Mouse (Mus musculus) neural tube, embryonic 11.5 days (tissue): ENCODE data around the gene Rpl29. TPM values are rescaled to one million over a fixed set of nuclear protein-coding genes. Genes with fewer than 3 reads are reported as not detected.

Source experiments
- ATAC-seq: fragments of 200-750 bp; cut with Nextera tagmentation; 2 replicates; pipeline ENCODE4 v1.8.0; 2017; ENCODE audit warnings: moderate number of reproducible peaks, mild to moderate bottlenecking, moderate TSS enrichment, moderate library complexity; ENCODE audit not compliant: insufficient read depth, low FRiP score, low TSS enrichment
- DNase-seq: peaks from one replicate; pipeline ENCODE4 v3.0.0-alpha.2; 2015; ENCODE audit warnings: low spot score
- H3K27ac ChIP-seq: fragments of 300-500 bp; sonication (generic); 2 replicates; pipeline ENCODE4 v1.5.1; 2014; ENCODE audit warnings: low read depth, mild to moderate bottlenecking, low read length
- H3K27me3 ChIP-seq: fragments of 300-500 bp; sonication (generic); 2 replicates; pipeline ENCODE4 v1.6.1; 2014; ENCODE audit warnings: mild to moderate bottlenecking, low read length, mixed read lengths; ENCODE audit not compliant: control insufficient read depth, insufficient read depth
- H3K36me3 ChIP-seq: fragments of 300-500 bp; sonication (generic); 2 replicates; pipeline ENCODE4 v1.6.1; 2014; ENCODE audit warnings: mild to moderate bottlenecking, low read length, moderate library complexity, mixed read lengths; ENCODE audit not compliant: control insufficient read depth, insufficient read depth
- H3K4me1 ChIP-seq: fragments of 300-500 bp; sonication (generic); 2 replicates; pipeline ENCODE4 v1.6.1; 2014; ENCODE audit warnings: low read length, mixed read lengths; ENCODE audit not compliant: control insufficient read depth, insufficient read depth
- H3K4me2 ChIP-seq: fragments of 300-500 bp; sonication (generic); 2 replicates; pipeline ENCODE4 v1.6.1; 2014; ENCODE audit warnings: low read depth, mild to moderate bottlenecking, moderate library complexity
- H3K4me3 ChIP-seq: fragments of 300-500 bp; sonication (generic); 2 replicates; pipeline ENCODE4 v1.5.1; 2014; ENCODE audit warnings: low read depth, low read length
- H3K9ac ChIP-seq: fragments of 300-500 bp; sonication (generic); 2 replicates; pipeline ENCODE4 v1.6.1; 2014; ENCODE audit warnings: mild to moderate bottlenecking, low read length
- H3K9me3 ChIP-seq: fragments of 300-500 bp; sonication (generic); 2 replicates; pipeline ENCODE4 v1.6.1; 2016; ENCODE audit warnings: low read length; ENCODE audit not compliant: control insufficient read depth
- WGBS: fragments of 180-500 bp; shearing (Covaris S2); extraction: QIAGEN DNeasy Blood & Tissue Kit; methylation state at CpG from one replicate; pipeline ENCODE4 v1.1.7; 2014; 5-methylcytosine and 5-hydroxymethylcytosine counted together
- polyA plus RNA-seq: library from polyadenylated mRNA; unstranded; fragments of >200 nt; fragmentation: Nextera tagmentation; extraction: Ambion mirVana; gene quantifications from 2 replicates; pipeline ENCODE4 v1.2.1, GENCODE M21; 2014

The Rpl29 gene
- polyA plus RNA-seq, 1 experiment from 2014 or later: 844 TPM

- H3K4me2 ChIP-seq: peak overlapping the region; percentile 47
- WGBS: 18% methylated on average over 11 of the region's 11 CpGs
- no peaks in the 10 kb centered on the region for H3K27me3 ChIP-seq
- H3K36me3 ChIP-seq: peaks cover 11% of the 10 kb centered on the region
- H3K9me3 ChIP-seq: no peaks in the 10 kb centered on the region
- H3K4me3 ChIP-seq: peak overlapping the region; percentile 79
- peak overlapping the region; percentile 78 for H3K27ac ChIP-seq
- H3K4me1 ChIP-seq: peaks cover 7% of the 10 kb centered on the region
- DNase-seq: no peak
- peak overlapping the region; percentile 54 for H3K9ac ChIP-seq
- peak; percentile 47; the same call in 1 of the 2 replicates for ATAC-seq
Observed at GRCm38 (mm10) chr9:106428719-106429220, 484 bp upstream of the Rpl29 start.

GRCm38 (mm10) chr9:106430015-106430264, 686 bp downstream of the Rpl29 start:
- 2% methylated on average over 4 of the region's 4 CpGs for WGBS
- Histone ChIP-seq H3K27ac (peak overlapping the region; percentile 78; the same call in 1 of the 2 replicates), H3K4me2 (peak overlapping the region; percentile 79), H3K9me3 (no peaks in the 10 kb centered on the region), H3K4me1 (peaks cover 7% of the 10 kb centered on the region), H3K27me3 (no peaks in the 10 kb centered on the region), H3K36me3 (peaks cover 11% of the 10 kb centered on the region), H3K4me3 (peak overlapping the region; percentile 79), H3K9ac (peak overlapping the region; percentile 98)
- ATAC-seq (no peak), DNase-seq (no peak)

- H3K4me2 ChIP-seq: no peak overlapping the region
- H3K36me3 ChIP-seq: peaks cover 11% of the 10 kb centered on the region
- H3K27me3 ChIP-seq: no peaks in the 10 kb centered on the region
- no peak overlapping the region for H3K4me3 ChIP-seq
- H3K9me3 ChIP-seq: no peaks in the 10 kb centered on the region
- no peak for ATAC-seq
- H3K9ac ChIP-seq: no peak overlapping the region
- DNase-seq: no peak
- WGBS: 66% methylated on average over 5 of the region's 7 CpGs
- peaks cover 14% of the 10 kb centered on the region for H3K4me1 ChIP-seq
- H3K27ac ChIP-seq: no peak overlapping the region
Observed at GRCm38 (mm10) chr9:106433389-106433788, 4.1 kb downstream of the Rpl29 start.

GRCm38 (mm10) chr9:106436566-106436965, 7.3 kb downstream of the Rpl29 start:
- 85% methylated on average over 9 of the region's 9 CpGs for WGBS
- no peak overlapping the region for H3K4me3 ChIP-seq
- ATAC-seq: no peak
- no peak overlapping the region for H3K9ac ChIP-seq
- peaks cover 8% of the 10 kb centered on the region for H3K36me3 ChIP-seq
- no peak overlapping the region for H3K27ac ChIP-seq
- no peaks in the 10 kb centered on the region for H3K9me3 ChIP-seq
- no peak overlapping the region for H3K4me2 ChIP-seq
- no peaks in the 10 kb centered on the region for H3K27me3 ChIP-seq
- no peak for DNase-seq
- H3K4me1 ChIP-seq: peaks cover 7% of the 10 kb centered on the region; the same call in 1 of the 2 replicates

- WGBS: 83% methylated on average over 5 of the region's 5 CpGs
- Histone ChIP-seq H3K4me1 (peaks cover 7% of the 10 kb centered on the region), H3K36me3 (no peaks in the 10 kb centered on the region; the same call in 1 of the 2 replicates), H3K4me2 (no peak overlapping the region), H3K9ac (no peak overlapping the region), H3K27ac (no peak overlapping the region), H3K4me3 (no peak overlapping the region), H3K27me3 (no peaks in the 10 kb centered on the region), H3K9me3 (no peaks in the 10 kb centered on the region)
- DNase-seq (no peak), ATAC-seq (no peak)
Observed at GRCm38 (mm10) chr9:106442680-106443079, 13.4 kb downstream of the Rpl29 start.

GRCm38 (mm10) chr9:106444836-106445235, 15.6 kb downstream of the Rpl29 start:
- Histone ChIP-seq H3K36me3 (no peaks in the 10 kb centered on the region; the same call in 1 of the 2 replicates), H3K9ac (no peak overlapping the region), H3K9me3 (no peaks in the 10 kb centered on the region), H3K4me3 (no peak overlapping the region), H3K4me1 (peaks cover 16% of the 10 kb centered on the region), H3K4me2 (no peak overlapping the region), H3K27me3 (no peaks in the 10 kb centered on the region), H3K27ac (no peak overlapping the region)
- no peak for ATAC-seq
- no peak for DNase-seq
- 81% methylated on average over 4 of the region's 4 CpGs for WGBS

- Histone ChIP-seq H3K9me3 (no peaks in the 10 kb centered on the region), H3K9ac (peak within 1 kb of the TSS; percentile 65), H3K4me3 (peak within 1 kb of the TSS; percentile 39), H3K27me3 (no peaks in the 10 kb centered on the region), H3K36me3 (no peaks in the 10 kb centered on the region; the same call in 1 of the 2 replicates), H3K4me1 (peaks cover 32% of the 10 kb centered on the region), H3K4me2 (peak within 1 kb of the TSS; percentile 79), H3K27ac (no peak within 1 kb of the TSS)
- ATAC-seq (peak; percentile 80), DNase-seq (peak; percentile 92)
- WGBS: 0% methylated on average over 24 of the region's 24 CpGs
Observed at GRCm38 (mm10) chr9:106447348-106447747, 18.1 kb downstream of the Rpl29 start, which contains the start of the genes Abhd14b and Abhd14a. Gene Abhd14b (plus strand): TSS chr9:106447459. Gene Abhd14a (minus strand): TSS chr9:106447678.

GRCm38 (mm10) chr9:106447951-106448350, 18.7 kb downstream of the Rpl29 start:
- H3K27ac ChIP-seq: no peak overlapping the region

GRCm38 (mm10) chr9:106448498-106449031, 19.3 kb downstream of the Rpl29 start:
- no peak for ATAC-seq

More at GRCm38 (mm10) chr9:106447951-106448350, 18.7 kb downstream of the Rpl29 start:
- no peaks in the 10 kb centered on the region for H3K27me3 ChIP-seq
- H3K36me3 ChIP-seq: no peaks in the 10 kb centered on the region; the same call in 1 of the 2 replicates
- ATAC-seq (peak; percentile 13; the same call in 1 of the 2 replicates), DNase-seq (no peak)
- no peak overlapping the region; the same call in 1 of the 2 replicates for H3K9ac ChIP-seq
- H3K4me2 ChIP-seq: peak overlapping the region; percentile 79
- peak overlapping the region; percentile 39; the same call in 1 of the 2 replicates for H3K4me3 ChIP-seq
- no peaks in the 10 kb centered on the region for H3K9me3 ChIP-seq
- WGBS: 40% methylated on average over 9 of the region's 9 CpGs
- H3K4me1 ChIP-seq: peaks cover 38% of the 10 kb centered on the region

More at GRCm38 (mm10) chr9:106448498-106449031, 19.3 kb downstream of the Rpl29 start:
- Histone ChIP-seq H3K9ac (peak overlapping the region; percentile 60), H3K27me3 (no peaks in the 10 kb centered on the region), H3K4me3 (peak overlapping the region; percentile 36), H3K27ac (no peak overlapping the region), H3K4me1 (peaks cover 41% of the 10 kb centered on the region), H3K9me3 (no peaks in the 10 kb centered on the region), H3K4me2 (peak overlapping the region; percentile 69), H3K36me3 (no peaks in the 10 kb centered on the region; the same call in 1 of the 2 replicates)
- whole genome bisulfite sequencing: 2% methylated on average over 23 of the region's 23 CpGs
- DNase-seq: peak; percentile 76
